Mouse (Mus musculus) lung, postnatal 0 days (tissue): ENCODE measurements around the gene Gpr152.

Experiments
- CTCF ChIP-seq: IDR thresholded peaks from 2 replicates; pipeline ENCODE4 v1.5.1; 2016; ENCODE audit warnings: antibody characterized with exemption, mild to moderate bottlenecking
- EP300 ChIP-seq: IDR thresholded peaks from 2 replicates; pipeline ENCODE4 v1.6.1; 2016; ENCODE audit warnings: antibody characterized with exemption, mild to moderate bottlenecking, control low read depth

- no peak for TF ChIP-seq CTCF
- TF ChIP-seq EP300: no peak
Observed at GRCm38 (mm10) chr19:4172925-4173324, 33.3 kb downstream of the Gpr152 start.
